Mouse (Mus musculus) leukemia stem cell, adult 10-12 weeks (primary cell): ENCODE data around the gene Clint1. TPM values are rescaled to one million over a fixed set of nuclear protein-coding genes. Genes with fewer than 3 reads are reported as not detected.

ENCODE experiments used
- polyA plus RNA-seq: library from polyadenylated mRNA; stranded (reverse); fragments of >175 nt; gene quantifications from 2 replicates; pipeline ENCODE4 v1.2.3, GENCODE M21; 2012; ENCODE audit warnings: low replicate concordance

The Clint1 gene
- polyA plus RNA-seq = 35.2 and 51.4 TPM in 2 replicates

GRCm38 (mm10) chr11:45851516-45852123 is at the start of gene Clint1:
TSS of gene Clint1 (plus strand) at chr11:45852051.

GRCm38 (mm10) chr11:45944643-45945156 is 92.8 kb downstream of the Clint1 start, which contains the start of gene Lsm11:
TSS of gene Lsm11 (minus strand) at chr11:45944935.

GRCm38 (mm10) chr11:45955127-45955627 is 103.3 kb downstream of the Clint1 start, which contains the start of gene Thg1l:
TSS of gene Thg1l (minus strand) at chr11:45955494.

Other genes with a start within 250 kb of the Clint1 start
- gene Lsm11, start 92.9 kb downstream of the Clint1 start, polyA plus RNA-seq = 69.5 and 121 TPM in 2 replicates
- gene Thg1l, start 103.4 kb downstream of the Clint1 start, polyA plus RNA-seq = 1.6 and 6.9 TPM in 2 replicates
- not detected in 2 replicates for gene Sox30, start 128.3 kb downstream of the Clint1 start, polyA plus RNA-seq
- 0.33 TPM in 1 of 2 replicates, not detected in the other for gene Gm12166, start 200.3 kb downstream of the Clint1 start, polyA plus RNA-seq
- 30.1 and 81.4 TPM in 2 replicates for gene Adam19, start 203.9 kb downstream of the Clint1 start, polyA plus RNA-seq